Mouse (Mus musculus): ENCODE results near the gene Nusap1.

DNA sequence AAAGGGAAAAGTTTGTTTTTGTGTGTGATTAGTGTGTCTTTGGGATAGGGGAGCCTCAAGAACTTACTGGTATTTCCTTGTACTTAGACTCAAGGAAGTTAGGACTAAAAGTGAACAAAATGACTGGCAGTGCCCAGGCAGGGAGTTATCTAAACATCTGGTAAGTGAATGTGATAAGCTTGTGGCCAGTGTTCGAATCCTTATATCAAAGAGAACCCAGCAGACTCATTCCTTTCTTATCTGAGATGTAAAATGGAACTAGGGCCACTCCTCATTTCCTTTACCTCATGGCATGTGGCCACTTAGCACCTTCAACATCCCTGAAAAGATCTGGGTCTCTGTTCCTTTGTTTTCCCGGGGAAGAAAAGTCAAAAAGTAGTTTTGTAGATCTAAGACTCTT lies 14.2 kb upstream of the Nusap1 start:
- TF ChIP-seq POLR2A (IDR thresholded peaks at IDR 0.05; ENCODE audit: low read depth, low read length) (no peak), CTCF (conservative IDR thresholded peaks at IDR 0.05 in 1 of 2, IDR thresholded peaks at IDR 0.05 in 1 of 2; ENCODE audit: low read depth in 2 of 2, low read length in 2 of 2) (no peak), CHD2 (IDR thresholded peaks at IDR 0.05; ENCODE audit: low read length) (no peak), CHD1 (IDR thresholded peaks at IDR 0.05; ENCODE audit: low read depth, low read length) (no peak), ZC3H11A (IDR thresholded peaks at IDR 0.05; ENCODE audit: low read depth, low read length) (no peak)
